Mouse (Mus musculus) spleen, adult 2 months (tissue): Measurements from ENCODE around the gene Sfxn1. TPM values are rescaled to one million over a fixed set of nuclear protein-coding genes. Genes with fewer than 3 reads are reported as not detected.

ENCODE experiments used
- DNase-seq, 2 experiments: peaks; one replicate each; pipeline versions ENCODE4 v3.0.0 to v3.0.0-alpha.2; 2012 to 2021; ENCODE audit warnings: low spot score in 2 of 2, low read depth in 1 of 2
- H3K27ac ChIP-seq: fragments of 200-500 bp; 2 replicates; pipeline ENCODE4 v1.5.1; 2012; ENCODE audit warnings: low read length, inconsistent platforms; ENCODE audit not compliant: insufficient read depth
- H3K27me3 ChIP-seq: fragments of 200-500 bp; 2 replicates; pipeline ENCODE4 v1.6.1; 2012; ENCODE audit warnings: mild to moderate bottlenecking, moderate library complexity, low read length, inconsistent platforms; ENCODE audit not compliant: control insufficient read depth, insufficient read depth
- H3K36me3 ChIP-seq: fragments of 200-500 bp; 2 replicates; pipeline ENCODE4 v1.6.1; 2012; ENCODE audit warnings: mild to moderate bottlenecking, low read length, inconsistent platforms; ENCODE audit not compliant: control insufficient read depth, insufficient read depth
- H3K4me1 ChIP-seq: fragments of 200-500 bp; 2 replicates; pipeline ENCODE4 v1.6.1; 2011; ENCODE audit warnings: inconsistent platforms; ENCODE audit not compliant: control insufficient read depth, insufficient read depth, insufficient read length
- H3K4me3 ChIP-seq: fragments of 200-500 bp; 2 replicates; pipeline ENCODE4 v1.5.1; 2011; ENCODE audit warnings: mild to moderate bottlenecking, inconsistent platforms; ENCODE audit not compliant: insufficient read depth, insufficient read length; ENCODE audit errors: extremely low read depth
- CTCF ChIP-seq: fragments of 200-500 bp; IDR thresholded peaks from 2 replicates; pipeline ENCODE4 v1.5.1; 2011; ENCODE audit warnings: mild to moderate bottlenecking, inconsistent platforms; ENCODE audit not compliant: insufficient read depth, insufficient read length, insufficient replicate concordance; ENCODE audit errors: extremely low read depth
- POLR2A ChIP-seq: fragments of 200-500 bp; IDR thresholded peaks from 2 replicates; pipeline ENCODE4 v1.6.1; 2011; ENCODE audit warnings: low read depth, low read length, inconsistent platforms
- whole genome bisulfite sequencing: fragments of 180-500 bp; shearing (Covaris S2); methylation state at CpG from one replicate; pipeline ENCODE4 v1.1.7; 2018; 5-methylcytosine and 5-hydroxymethylcytosine counted together
- polyA plus RNA-seq: library from polyadenylated mRNA; depleted of rRNA; stranded (reverse); fragments of >200 nt; gene quantifications from 2 replicates; pipeline ENCODE4 v1.2.3, GENCODE M21; 2012; rRNA removed

The Sfxn1 gene
- polyA plus RNA-seq, 1 experiment = 8.7 TPM

GRCm38 (mm10) chr13:54153672-54154218 lies 82.1 kb downstream of the Sfxn1 start:
- Histone ChIP-seq H3K4me3 (no peak overlapping the region), H3K27me3 (no peaks in the 10 kb centered on the region), H3K27ac (no peak overlapping the region), H3K36me3 (no peaks in the 10 kb centered on the region), H3K4me1 (no peaks in the 10 kb centered on the region)
- WGBS = 21% methylated on average over 9 of the region's 9 CpGs
- DNase-seq = no peak
- no peak for TF ChIP-seq CTCF
- no peak for TF ChIP-seq POLR2A

- Histone ChIP-seq H3K36me3 (no peaks in the 10 kb centered on the region), H3K4me3 (no peak overlapping the region), H3K27ac (no peak overlapping the region), H3K27me3 (no peaks in the 10 kb centered on the region), H3K4me1 (no peaks in the 10 kb centered on the region)
- WGBS = 87% methylated on average over 2 of the region's 2 CpGs
- no peak for TF ChIP-seq POLR2A
- TF ChIP-seq CTCF = no peak
- DNase-seq = no peak
These were observed 84.2 kb downstream of the Sfxn1 start for GRCm38 (mm10) chr13:54155822-54156221.

Other genes starting within 250 kb of the Sfxn1 start
- 0.02 TPM in 1 of 2 replicates, not detected in the other for gene Drd1, start 16.2 kb upstream of the Sfxn1 start, polyA plus RNA-seq
- 4.0 and 5.8 TPM in 2 replicates for gene Hrh2, start 120.3 kb downstream of the Sfxn1 start, polyA plus RNA-seq